Mouse (Mus musculus): ENCODE results near the gene Napepld.

DNA sequence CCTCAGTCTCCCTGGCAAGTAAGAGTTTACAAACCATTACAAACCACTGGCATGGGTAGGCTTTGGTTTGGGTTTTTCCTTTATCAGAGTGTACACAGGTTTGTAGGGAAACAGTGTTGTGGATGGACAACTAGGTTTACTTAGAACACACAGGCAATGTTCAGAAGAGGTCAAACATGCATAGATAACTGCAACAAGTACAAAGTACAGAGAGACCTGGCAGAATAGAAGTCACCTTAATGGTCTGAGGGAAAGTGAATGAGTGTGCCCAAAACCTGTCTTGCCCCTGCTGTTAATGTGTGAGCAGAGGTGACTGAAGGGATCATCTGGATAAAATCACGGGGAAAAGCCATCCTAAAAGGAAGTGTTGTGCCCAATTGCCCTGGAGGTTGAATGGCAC, 57.6 kb downstream of the Napepld start:
- TF ChIP-seq CTCF (IDR thresholded peaks at IDR 0.05; ENCODE audit: control insufficient read depth, insufficient read depth, insufficient replicate concordance, low read depth, low read length) (no peak), POLR2A (IDR thresholded peaks at IDR 0.05; ENCODE audit: control insufficient read depth, low read depth, low read length) (no peak)

All from testis, adult 2 months (tissue).